Mouse (Mus musculus) testis, postnatal 14 days (tissue): ENCODE data around the gene Gan.
A peak's percentile ranks its signal among the peaks of the same experiment; 100 is the strongest.

Experiments
- DNase-seq: peaks from one replicate; pipeline ENCODE4 v3.0.0; 2021; ENCODE audit warnings: low spot score

Gene Gan

GRCm38 (mm10) chr8:117253390-117254269 is 95.7 kb downstream of the Gan start:
- no peak for DNase-seq

GRCm38 (mm10) chr8:117254496-117254895 is 96.6 kb downstream of the Gan start:
- no peak for DNase-seq

- DNase-seq: peak; percentile 85
These were observed 98.5 kb downstream of the Gan start for GRCm38 (mm10) chr8:117256292-117256938.

- DNase-seq: no peak
These were observed 99.3 kb downstream of the Gan start, which contains the start of gene Cmip for GRCm38 (mm10) chr8:117257029-117257820. Cmip (plus strand) TSS chr8:117257064.

GRCm38 (mm10) chr8:117257821-117258575 is 100.1 kb downstream of the Gan start:
- DNase-seq: no peak

- no peak for DNase-seq
These were observed 100.7 kb downstream of the Gan start for GRCm38 (mm10) chr8:117258576-117259040.

GRCm38 (mm10) chr8:117259431-117260001 is 101.6 kb downstream of the Gan start:
- DNase-seq: no peak

GRCm38 (mm10) chr8:117260234-117260929 is 102.4 kb downstream of the Gan start:
- DNase-seq: no peak

- no peak for DNase-seq
These were observed 103.1 kb downstream of the Gan start for GRCm38 (mm10) chr8:117260930-117261475.

GRCm38 (mm10) chr8:117261702-117262101 is 103.8 kb downstream of the Gan start:
- DNase-seq: no peak

GRCm38 (mm10) chr8:117262685-117263084 is 104.8 kb downstream of the Gan start:
- DNase-seq: no peak

GRCm38 (mm10) chr8:117263442-117263841 is 105.5 kb downstream of the Gan start:
- no peak for DNase-seq

GRCm38 (mm10) chr8:117265079-117265478 is 107.1 kb downstream of the Gan start:
- DNase-seq: no peak
